Mouse (Mus musculus) inflammation-experienced regulatory T-cells, adult 16 weeks (primary cell): Measurements from ENCODE around the gene Dclk1. TPM values are rescaled to one million over a fixed set of nuclear protein-coding genes. Genes with fewer than 3 reads are reported as not detected.

ENCODE experiments used
- polyA plus RNA-seq: library from polyadenylated mRNA; unstranded; fragments of 100-300 nt; shearing (Covaris generic); gene quantifications from one replicate; pipeline ENCODE4 v1.2.1, GENCODE M21; 2017

The Dclk1 gene
- 0.35 TPM for polyA plus RNA-seq

DNA sequence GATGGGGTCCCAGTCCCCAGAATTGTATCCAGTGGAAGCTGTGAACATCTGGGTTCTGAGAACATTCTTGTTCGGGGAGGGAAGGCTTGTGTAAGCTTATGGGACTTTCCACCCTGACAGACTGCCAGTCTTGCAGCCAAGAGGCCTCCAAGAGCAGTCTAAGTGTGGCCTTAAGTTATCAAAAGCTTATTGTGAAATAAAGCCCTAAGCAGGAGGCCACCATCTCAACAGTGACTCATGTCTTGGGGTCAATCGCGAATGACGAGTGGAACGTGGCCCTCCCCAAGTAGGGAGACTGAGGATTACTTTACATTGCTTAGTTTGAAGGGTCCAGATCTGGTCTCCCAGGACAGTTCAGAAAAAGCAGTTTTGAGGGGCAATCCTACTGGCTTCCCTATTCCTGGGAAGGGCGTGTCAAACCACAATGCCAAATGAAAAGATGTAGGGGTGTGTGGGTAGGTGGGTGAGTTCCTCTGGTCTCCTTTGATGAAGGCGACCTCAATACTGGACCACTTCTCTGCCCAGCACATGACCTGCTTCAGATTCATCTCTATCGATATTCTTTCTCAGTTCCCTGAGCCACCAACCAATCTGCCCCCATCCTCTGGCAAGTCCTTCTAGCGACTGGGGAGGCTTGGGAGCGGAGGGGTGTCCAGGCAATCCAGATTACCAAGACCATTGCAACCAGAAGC lies at the start of gene Dclk1:
Gene Dclk1 (plus strand): TSS at position 635 of the 692 bp plus-strand sequence.

DNA sequence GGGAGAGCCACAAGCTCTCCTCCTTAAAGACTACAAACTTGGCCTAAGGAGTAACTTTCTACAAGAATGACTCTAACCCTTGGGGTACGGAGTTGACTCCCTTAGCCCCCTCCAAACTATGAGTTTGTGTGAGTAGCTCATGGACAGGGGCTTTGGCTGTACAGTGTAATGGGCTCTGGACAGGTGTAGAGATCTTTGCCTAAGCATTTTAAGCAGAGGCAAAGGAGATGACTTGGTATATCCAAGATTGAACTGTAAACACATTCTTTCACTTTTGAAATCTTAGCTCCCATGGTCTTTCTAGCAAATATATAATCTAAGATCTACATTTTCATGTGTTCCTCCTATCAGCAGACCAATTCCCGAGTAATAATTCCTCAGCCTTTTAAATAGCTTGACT lies 229.9 kb downstream of the Dclk1 start, which contains the start of gene Gm21954:
Gene Gm21954 (minus strand): TSS at position 101 of the 400 bp plus-strand sequence.

Other genes with a start within 250 kb of the Dclk1 start
- gene Ccna1, start 186.9 kb upstream of the Dclk1 start, polyA plus RNA-seq: not detected
- 33.1 TPM for gene Spg20, start 130.3 kb upstream of the Dclk1 start, polyA plus RNA-seq
- gene Ccdc169, start 105.0 kb upstream of the Dclk1 start, polyA plus RNA-seq: 0.20 TPM
- not detected for gene Sohlh2, start 60.3 kb upstream of the Dclk1 start, polyA plus RNA-seq
- gene Gm21954, start 229.8 kb downstream of the Dclk1 start, polyA plus RNA-seq: not detected